Mouse (Mus musculus) thymus, adult 2 months (tissue): ENCODE measurements around the gene Selenof.

Source experiments
- CTCF ChIP-seq: fragments of 200-500 bp; IDR thresholded peaks from 2 replicates; pipeline ENCODE4 v1.5.1; 2012; ENCODE audit warnings: mild to moderate bottlenecking, control low read depth, low read length, moderate library complexity, borderline replicate concordance; ENCODE audit not compliant: control insufficient read depth, poor library complexity, insufficient read depth; ENCODE audit errors: extremely low read depth
- POLR2A ChIP-seq: fragments of 200-500 bp; IDR thresholded peaks from 2 replicates; pipeline ENCODE4 v1.6.1; 2012; ENCODE audit warnings: mild to moderate bottlenecking, low read length, control low read depth, moderate library complexity; ENCODE audit not compliant: control insufficient read depth, poor library complexity, insufficient read depth; ENCODE audit errors: extremely low read depth

DNA sequence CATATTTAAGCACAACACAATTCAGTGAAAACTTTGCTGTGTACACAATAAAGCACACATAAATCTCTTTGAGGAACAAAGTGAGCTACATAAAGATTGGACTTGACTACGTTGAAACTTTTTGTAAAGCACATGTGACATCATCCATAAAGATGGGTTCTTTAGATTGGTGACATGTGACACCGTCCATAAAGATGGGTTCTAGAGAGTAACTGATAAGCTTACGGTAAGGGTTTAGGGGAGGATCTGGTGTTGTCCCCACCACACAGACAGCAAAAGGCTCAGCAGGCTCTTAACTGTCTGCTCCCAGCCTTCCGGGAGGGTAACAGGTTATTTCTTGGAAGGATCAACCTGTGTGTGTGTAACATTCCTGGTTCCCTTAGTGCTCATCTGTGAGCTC lies 12.2 kb downstream of the Selenof start:
- TF ChIP-seq CTCF (no peak), POLR2A (no peak)
